Mouse (Mus musculus): ENCODE measurements at regions not wholly inside any gene's neighbourhood (a gene's known extent, or its start where the extent isn't known, plus 50 kb on each side); places are given as distances from the start of the nearest gene placed in this dataset.

DNA sequence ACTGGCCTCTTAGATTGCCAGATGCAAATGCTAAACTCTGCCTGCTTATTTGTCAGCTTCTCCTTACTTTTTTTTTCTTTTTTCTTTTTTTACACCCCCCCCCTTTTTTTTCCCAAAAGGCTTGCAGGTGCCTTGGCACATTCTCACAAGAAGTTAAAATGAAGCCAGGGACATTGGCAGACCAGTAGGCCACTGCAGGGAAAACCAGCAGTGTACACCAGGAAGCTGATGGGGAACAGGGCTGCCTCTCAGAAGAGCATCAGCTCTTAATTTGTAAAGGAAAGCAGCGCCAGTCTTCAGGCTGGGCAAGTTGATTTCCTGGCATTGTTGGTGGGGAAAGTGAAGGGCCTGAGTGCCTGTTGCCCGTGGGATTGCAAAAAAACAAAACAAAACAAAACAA, 83.3 kb downstream of the Gadd45g start:
- no peak for DNase-seq (ENCODE audit: extremely low read depth, low read depth, low spot score)

DNA sequence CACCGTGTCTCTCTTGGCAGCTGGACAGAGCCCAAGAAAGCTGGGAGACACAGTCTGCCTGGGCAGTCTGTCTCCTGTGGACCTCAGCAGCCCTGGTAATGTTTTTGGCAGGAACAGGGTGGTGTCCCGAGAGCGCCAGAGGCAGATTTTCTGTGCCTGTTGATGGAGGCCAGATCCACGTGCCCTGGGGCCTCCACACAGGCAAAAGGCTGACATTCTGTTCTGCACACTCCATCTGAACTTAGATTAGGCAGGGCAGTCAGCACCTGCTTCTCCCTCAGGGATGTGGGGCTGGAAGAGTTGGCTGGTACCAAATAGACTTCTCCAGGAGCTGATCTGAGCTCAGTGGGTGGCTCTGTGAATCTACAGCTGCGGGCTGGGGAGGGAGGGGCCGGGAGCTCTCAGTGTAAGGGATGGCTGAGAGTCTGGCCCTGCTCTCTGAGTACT, 83.8 kb downstream of the Gadd45g start:
- DNase-seq (ENCODE audit: extremely low read depth, low read depth, low spot score) = no peak

- DNase-seq (ENCODE audit: extremely low read depth, low read depth, low spot score) = no peak
These were observed 84.5 kb downstream of the Gadd45g start for GRCm38 (mm10) chr13:51930931-51931330.

- DNase-seq (ENCODE audit: extremely low read depth, low read depth, low spot score) = no peak
These were observed 89.3 kb downstream of the Gadd45g start for GRCm38 (mm10) chr13:51935827-51936226.

DNA sequence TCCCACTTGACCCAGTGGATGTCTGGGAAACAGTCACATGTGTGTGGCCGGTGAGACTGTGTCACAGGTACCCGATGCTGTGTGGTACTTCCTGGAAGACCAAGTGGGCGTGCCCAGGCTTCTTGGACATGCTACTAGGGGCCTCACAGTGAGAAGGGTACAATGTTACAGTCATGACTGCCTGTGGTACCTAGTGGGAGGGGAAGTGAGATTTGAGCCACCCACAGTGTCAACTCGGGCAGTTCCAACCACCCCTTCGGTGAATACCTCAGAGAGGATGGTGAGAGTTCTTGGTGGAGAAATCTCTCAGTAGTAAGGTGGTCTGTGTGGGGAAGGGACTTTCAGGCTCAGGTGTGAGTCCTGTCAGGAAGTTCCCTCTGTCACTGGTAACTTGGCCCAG, 90.0 kb downstream of the Gadd45g start:
- no peak for DNase-seq (ENCODE audit: extremely low read depth, low read depth, low spot score)

DNA sequence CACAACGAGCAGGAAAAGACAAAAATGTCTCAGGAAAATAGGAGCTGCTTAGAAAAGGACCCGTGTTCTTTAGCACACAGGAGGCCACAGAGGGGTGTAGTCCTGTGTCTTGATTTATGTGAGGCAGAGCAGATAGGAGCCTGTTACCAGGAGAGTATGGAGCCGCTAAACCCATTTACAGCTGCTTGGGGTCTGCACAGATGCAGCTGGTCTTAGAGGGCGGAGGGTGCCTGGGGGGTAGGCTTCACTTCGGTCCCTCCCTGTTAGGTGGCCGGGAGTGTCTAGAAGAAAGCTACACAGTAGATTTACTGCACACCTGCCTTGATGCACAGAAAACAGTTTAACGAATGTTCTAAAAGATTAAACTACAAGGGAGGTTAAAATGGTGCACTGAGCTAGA, 91.4 kb downstream of the Gadd45g start:
- DNase-seq (ENCODE audit: extremely low read depth, low read depth, low spot score) = no peak

DNA sequence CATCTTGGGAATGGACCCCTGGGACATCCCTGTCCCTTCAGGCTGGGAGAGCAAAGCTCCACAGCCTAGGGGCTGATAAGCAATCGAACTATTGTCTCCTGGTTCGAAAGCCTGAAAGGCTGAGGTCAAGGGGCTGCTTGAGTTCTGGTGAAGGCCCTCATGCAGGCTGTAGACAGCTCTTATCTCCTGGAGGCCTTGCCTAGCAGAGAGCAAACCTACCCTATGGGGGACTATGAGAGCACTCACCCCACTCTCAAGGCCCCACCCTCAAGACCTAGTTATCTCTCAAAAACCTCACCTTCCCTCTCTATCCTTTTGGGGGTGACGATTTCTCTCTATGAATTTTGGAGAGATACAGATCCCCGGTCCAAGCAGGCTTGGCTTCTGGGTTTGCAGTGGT, 92.8 kb downstream of the Gadd45g start:
- DNase-seq (ENCODE audit: extremely low read depth, low read depth, low spot score) = no peak

DNA sequence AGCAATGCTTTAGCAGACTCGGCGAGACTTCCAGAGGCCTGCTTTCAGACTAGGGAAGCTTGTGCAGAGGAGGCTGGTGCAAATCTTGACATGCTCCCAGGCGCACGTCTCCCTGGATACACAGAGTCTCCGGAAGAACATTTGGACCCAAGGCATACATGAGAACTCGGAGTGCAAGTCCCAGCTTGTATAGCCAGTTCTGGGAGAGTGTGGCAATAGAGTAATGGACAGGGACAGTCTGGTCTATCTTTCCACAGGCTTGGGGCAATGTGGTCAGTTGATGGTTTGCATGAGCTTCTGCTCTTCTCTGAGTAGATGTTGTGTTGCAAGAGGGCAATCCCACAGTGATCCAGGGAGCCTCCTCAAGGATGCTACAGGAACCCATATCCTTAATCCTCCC, 93.2 kb downstream of the Gadd45g start:
- DNase-seq (ENCODE audit: extremely low read depth, low read depth, low spot score) = peak; percentile 71

GRCm38 (mm10) chr13:51946171-51946570, 99.7 kb downstream of the Gadd45g start:
- peak; percentile 75 for DNase-seq (ENCODE audit: extremely low read depth, low read depth, low spot score)

GRCm38 (mm10) chr13:51948896-51949295, 102.4 kb downstream of the Gadd45g start:
- no peak for DNase-seq (ENCODE audit: extremely low read depth, low read depth, low spot score)

- no peak for DNase-seq (ENCODE audit: extremely low read depth, low read depth, low spot score)
These were observed 105.1 kb downstream of the Gadd45g start for GRCm38 (mm10) chr13:51951506-51952038.

DNA sequence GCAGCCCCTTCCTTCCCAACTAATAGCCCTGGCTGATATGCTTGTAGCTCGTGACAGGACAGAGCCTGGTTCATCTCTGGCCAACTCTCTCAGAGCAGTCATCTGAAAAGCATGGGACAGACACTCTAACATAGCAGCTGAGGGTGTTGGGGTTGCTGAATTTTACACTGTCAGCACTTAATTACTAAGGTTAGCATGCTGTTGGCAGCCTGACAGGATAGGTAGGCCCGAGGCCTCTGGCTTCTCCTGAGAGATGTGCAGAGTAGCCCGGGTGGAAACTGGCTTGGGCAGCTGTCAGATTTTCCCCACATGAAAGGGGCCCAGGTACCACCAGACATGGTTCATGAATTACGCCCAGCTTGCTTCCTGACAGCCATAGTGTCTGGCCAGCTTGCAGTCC, 106.6 kb downstream of the Gadd45g start:
- no peak for DNase-seq (ENCODE audit: extremely low read depth, low read depth, low spot score)

DNA sequence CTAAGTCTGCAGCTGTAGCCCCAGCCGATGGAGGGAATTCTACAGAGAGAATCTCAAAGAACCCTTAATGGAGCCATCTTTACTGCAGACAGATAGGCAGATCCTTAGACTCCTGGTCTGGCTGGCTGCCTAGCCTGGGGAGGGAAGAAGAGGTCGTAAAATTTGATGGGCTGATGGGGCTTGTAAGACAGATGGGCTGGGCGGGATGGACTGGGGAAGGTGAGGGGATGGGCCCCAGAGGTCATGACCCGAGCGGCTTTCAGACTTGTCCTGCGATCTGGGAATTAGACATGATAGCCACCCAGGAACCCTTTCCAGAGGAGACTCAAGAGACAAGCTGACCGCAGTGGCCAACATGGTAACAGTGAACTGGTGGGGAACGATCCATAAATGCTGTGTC, 107.1 kb downstream of the Gadd45g start:
- no peak for DNase-seq (ENCODE audit: extremely low read depth, low read depth, low spot score)

- no peak for DNase-seq (ENCODE audit: extremely low read depth, low read depth, low spot score)
These were observed 110.6 kb downstream of the Gadd45g start for GRCm38 (mm10) chr13:51957101-51957500.

DNA sequence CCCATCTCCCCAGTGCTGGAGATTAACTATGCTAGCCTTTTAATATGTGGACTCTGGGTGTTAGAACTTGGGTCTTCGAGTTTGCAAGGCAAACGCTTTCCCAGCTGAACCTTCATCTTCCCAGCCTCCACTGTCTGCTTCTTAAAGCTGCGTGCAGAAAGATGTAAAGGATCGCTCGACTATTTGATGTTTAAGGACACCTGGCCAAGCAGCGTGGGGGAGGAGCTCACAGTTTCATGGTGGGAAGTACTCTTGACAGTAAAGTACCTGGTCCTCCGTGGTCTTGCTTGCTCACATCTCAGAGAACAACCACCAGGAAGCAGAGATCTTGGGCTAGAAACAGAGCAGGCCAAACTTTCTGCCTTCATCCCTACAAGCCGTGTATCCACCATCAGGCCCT, 113.1 kb downstream of the Gadd45g start:
- DNase-seq (ENCODE audit: extremely low read depth, low read depth, low spot score) = no peak

DNA sequence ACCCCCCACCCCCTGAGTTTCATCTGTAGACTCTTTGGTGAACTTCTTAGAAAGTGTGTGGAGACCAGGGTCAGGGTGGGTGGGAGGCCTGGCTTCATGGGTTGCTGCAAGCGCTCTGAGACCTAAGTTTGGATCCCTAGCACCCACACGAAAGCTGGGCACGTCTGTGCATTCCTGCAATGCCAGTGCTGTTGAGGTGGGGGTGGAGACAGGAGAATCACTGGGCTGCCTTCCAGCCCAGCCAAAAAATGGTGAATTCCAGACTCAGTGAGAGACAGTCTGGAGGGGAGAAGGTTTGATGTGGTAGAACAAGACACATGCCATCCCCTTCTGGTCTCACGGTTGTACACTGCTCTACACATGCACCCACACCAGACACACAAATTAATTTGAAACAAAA, 113.8 kb downstream of the Gadd45g start:
- DNase-seq (ENCODE audit: extremely low read depth, low read depth, low spot score) = no peak

DNA sequence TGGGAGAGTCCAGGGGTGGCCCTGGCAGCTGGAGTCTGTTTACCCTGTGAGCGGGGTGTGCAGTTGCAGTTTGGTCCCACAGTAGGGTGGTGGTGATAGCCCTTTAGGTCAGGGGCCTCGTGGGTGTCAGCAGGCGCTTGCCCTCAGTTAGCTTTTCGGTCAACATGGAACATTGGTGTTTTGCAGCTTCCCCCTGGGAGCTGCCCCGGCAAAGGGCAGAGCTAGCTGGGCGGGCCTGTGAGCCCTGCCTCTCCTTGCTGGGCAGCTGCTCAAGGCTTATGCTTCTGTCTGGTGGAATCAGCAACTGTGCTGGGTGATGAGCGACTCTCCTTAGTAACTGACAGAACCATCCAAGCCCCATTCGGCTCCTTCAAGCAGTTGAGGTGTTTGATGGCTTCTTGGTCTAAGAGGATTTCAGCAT, 115.7 kb downstream of the Gadd45g start:
- DNase-seq (ENCODE audit: extremely low read depth, low read depth, low spot score) = no peak

GRCm38 (mm10) chr13:51962676-51963075, 116.2 kb downstream of the Gadd45g start:
- no peak for DNase-seq (ENCODE audit: extremely low read depth, low read depth, low spot score)

DNA sequence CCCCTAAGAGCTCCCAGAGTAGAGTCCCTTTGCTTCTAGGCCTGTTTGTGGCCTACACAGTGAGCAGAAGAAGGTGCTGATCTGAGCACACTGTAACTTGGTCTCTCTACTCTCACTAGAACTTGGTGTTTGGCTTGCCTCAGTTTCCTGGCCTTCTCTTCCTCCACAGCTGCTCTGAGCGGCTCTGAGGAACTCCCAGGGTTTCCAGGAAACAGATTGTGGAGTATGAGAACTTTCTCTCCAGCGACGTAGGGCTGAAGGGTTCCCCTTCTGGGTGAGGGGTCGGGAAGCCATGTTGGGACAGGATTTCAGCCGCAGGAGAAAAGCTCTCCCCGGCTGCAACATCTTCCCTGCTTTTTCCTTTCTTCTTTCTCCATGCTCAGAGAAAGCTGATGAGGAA, 117.5 kb downstream of the Gadd45g start:
- no peak for DNase-seq (ENCODE audit: extremely low read depth, low read depth, low spot score)

DNA sequence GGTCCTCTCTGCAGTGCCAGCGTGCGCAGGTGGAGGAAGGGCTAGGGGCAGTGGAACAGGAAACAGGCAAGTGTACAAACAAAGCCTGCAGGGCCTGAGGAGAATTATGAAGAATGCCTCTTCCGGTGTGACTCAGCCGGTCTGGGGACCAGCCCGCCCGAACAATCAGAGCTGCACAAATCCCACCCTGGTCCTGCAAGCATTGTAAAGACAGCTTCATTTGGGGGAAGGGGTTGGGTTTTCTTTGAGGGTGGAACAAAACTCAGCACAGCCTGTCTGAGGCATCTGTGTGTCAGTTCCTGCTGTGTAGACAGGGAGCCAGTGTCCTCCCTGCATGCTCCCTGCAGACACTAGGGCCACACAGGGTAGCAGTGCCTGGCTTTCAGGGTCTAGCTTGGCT, 117.9 kb downstream of the Gadd45g start:
- DNase-seq (ENCODE audit: extremely low read depth, low read depth, low spot score) = no peak

GRCm38 (mm10) chr13:51964921-51965320, 118.4 kb downstream of the Gadd45g start:
- no peak for DNase-seq (ENCODE audit: extremely low read depth, low read depth, low spot score)

GRCm38 (mm10) chr13:51968103-51968502, 121.6 kb downstream of the Gadd45g start:
- DNase-seq (ENCODE audit: extremely low read depth, low read depth, low spot score) = no peak

- DNase-seq (ENCODE audit: extremely low read depth, low read depth, low spot score) = no peak
These were observed 122.3 kb downstream of the Gadd45g start for GRCm38 (mm10) chr13:51968796-51969195.

DNA sequence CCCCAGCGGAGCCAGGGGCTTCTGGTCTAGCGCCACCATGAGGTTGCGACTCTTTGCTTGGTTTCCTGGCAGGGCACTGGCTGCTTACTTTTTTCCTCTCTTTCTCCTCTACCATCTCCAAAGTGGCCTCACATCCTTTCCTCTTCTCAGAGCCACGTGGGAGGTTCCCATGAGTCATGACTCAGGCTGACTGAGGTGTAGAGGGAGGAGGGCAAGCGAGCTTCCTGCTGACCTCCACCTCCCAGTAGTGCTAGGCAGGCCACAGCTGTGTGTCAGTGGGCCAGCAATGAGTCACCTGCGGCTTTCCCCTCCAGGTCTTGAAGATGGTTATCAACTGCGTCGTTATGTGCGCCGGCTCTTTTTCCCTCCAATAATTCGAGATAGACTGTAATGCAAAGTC, 123.6 kb downstream of the Gadd45g start:
- no peak for DNase-seq (ENCODE audit: extremely low read depth, low read depth, low spot score)

Measured in fat pad, adult 2 months (tissue).